Mouse (Mus musculus) embryonic fibroblast, embryonic 13.5 days (primary cell): Measurements from ENCODE around the gene Plcg1. TPM values are rescaled to one million over a fixed set of nuclear protein-coding genes. Genes with fewer than 3 reads are reported as not detected.

Source experiments
- H3K27ac ChIP-seq: 2 replicates; pipeline ENCODE4 v1.5.1; 2012; ENCODE audit warnings: low read length, control low read depth, inconsistent platforms; ENCODE audit not compliant: insufficient read depth
- H3K4me1 ChIP-seq: 2 replicates; pipeline ENCODE4 v1.6.1; 2011; ENCODE audit warnings: low read length; ENCODE audit not compliant: control insufficient read depth, insufficient read depth
- H3K4me3 ChIP-seq: 2 replicates; pipeline ENCODE4 v1.5.1; 2011; ENCODE audit warnings: mild to moderate bottlenecking, control low read depth, low read length; ENCODE audit not compliant: insufficient read depth
- CTCF ChIP-seq: IDR thresholded peaks from 2 replicates; pipeline ENCODE4 v1.5.1; 2011; ENCODE audit warnings: mild to moderate bottlenecking, control low read depth, low read length, moderate library complexity, borderline replicate concordance; ENCODE audit not compliant: insufficient read depth
- POLR2A ChIP-seq: IDR thresholded peaks from 2 replicates; pipeline ENCODE4 v1.6.1; 2011; ENCODE audit warnings: low read depth, mild to moderate bottlenecking, control low read depth, low read length, moderate library complexity
- polyA plus RNA-seq: library from polyadenylated mRNA; stranded (reverse); fragments of >200 nt; gene quantifications from 2 replicates; pipeline ENCODE4 v1.2.4, GENCODE M21; 2011; ENCODE audit warnings: low read depth; ENCODE audit not compliant: missing spikeins, insufficient read length

Plcg1 gene
- polyA plus RNA-seq, 1 experiment, result 59.7 TPM

DNA sequence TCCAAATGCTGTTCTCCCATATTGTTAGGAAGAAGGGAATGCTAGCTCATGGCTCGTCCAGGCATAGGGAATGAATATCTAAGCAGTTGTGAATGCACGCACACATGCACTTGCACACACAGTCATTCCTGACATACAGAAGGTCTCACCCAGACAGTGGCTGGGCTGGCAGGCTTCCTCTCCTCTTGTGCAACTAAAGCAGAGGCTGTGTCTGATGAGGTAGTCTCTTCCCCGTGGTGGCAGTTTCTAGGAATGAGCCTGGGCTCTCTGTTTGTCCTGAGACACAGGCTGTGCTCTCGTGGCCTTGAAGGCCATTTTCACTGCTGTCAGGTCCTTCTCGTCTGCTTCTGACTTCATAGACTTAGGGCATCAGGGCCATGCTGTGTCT, 13.7 kb downstream of the Plcg1 start:
- H3K4me1 ChIP-seq, result no peaks in the 10 kb centered on the region
- H3K27ac ChIP-seq, result no peak overlapping the region
- TF ChIP-seq CTCF (no peak), POLR2A (no peak)
- no peak overlapping the region for H3K4me3 ChIP-seq

DNA sequence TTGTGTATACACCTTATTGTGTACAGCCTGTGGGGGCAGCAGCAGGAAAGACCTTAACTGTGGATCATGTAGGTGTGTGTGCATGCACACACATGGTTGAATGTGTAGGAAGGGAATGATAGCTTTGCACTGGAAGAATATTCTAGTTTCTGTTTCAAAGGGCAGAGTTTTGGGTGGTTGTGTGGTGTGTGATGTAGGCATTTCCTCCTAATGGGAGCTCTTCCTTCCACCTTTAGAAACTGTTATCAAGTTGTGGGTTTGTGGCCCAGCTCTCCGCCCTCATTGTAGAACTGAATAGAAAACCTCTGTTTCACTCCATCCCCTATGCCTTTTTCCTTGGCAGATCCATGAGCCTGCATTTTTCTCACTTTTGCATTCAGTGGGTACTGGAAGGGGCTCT, 14.4 kb downstream of the Plcg1 start:
- no peaks in the 10 kb centered on the region for H3K4me1 ChIP-seq
- no peak overlapping the region for H3K4me3 ChIP-seq
- H3K27ac ChIP-seq, result no peak overlapping the region
- no peak for TF ChIP-seq POLR2A
- TF ChIP-seq CTCF, result no peak

DNA sequence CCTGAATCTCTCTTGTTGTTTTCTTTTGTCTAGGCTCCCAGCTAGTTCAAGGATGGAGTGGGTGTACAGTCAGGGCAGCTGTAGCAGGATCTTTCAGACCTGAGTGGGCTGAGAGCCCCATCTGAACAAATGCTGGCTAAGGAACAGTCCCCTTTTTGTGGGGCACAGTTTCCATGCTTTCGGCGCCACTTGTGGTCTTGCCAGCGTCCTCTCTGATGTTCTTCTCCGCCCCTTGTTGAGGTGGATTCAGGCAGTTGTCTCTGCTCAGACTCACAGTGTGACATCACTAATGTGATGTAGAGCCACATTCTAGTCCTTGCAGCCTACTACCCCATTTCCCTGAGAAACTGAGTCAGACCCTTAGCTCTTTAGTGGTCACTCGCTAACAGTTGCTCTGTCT, 15.5 kb downstream of the Plcg1 start:
- Histone ChIP-seq H3K4me1 (no peaks in the 10 kb centered on the region), H3K4me3 (no peak overlapping the region), H3K27ac (no peak overlapping the region)
- TF ChIP-seq POLR2A, result no peak

DNA sequence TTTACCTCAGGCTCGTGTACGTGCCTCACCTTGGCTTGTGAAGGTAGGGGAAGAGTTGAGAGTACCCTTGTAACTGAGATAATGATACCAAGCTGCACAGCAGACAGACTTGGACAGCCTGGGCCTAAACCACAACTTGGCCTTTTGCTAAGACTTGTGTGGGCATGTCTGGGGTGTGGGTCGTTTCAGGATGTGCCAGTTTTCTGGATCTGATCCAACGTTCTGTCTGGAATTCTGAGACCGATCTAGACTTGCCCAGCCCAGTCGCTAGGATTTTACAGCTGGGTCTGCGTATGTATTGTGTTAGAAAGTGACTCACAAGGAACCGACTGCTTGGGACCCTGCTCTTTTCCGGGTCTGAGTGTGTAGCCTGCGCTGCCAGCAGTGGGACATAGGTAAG, 16.0 kb downstream of the Plcg1 start:
- no peak for TF ChIP-seq CTCF
- no peak for TF ChIP-seq POLR2A
- no peak overlapping the region for H3K4me3 ChIP-seq
- H3K4me1 ChIP-seq, result no peaks in the 10 kb centered on the region
- H3K27ac ChIP-seq, result no peak overlapping the region

DNA sequence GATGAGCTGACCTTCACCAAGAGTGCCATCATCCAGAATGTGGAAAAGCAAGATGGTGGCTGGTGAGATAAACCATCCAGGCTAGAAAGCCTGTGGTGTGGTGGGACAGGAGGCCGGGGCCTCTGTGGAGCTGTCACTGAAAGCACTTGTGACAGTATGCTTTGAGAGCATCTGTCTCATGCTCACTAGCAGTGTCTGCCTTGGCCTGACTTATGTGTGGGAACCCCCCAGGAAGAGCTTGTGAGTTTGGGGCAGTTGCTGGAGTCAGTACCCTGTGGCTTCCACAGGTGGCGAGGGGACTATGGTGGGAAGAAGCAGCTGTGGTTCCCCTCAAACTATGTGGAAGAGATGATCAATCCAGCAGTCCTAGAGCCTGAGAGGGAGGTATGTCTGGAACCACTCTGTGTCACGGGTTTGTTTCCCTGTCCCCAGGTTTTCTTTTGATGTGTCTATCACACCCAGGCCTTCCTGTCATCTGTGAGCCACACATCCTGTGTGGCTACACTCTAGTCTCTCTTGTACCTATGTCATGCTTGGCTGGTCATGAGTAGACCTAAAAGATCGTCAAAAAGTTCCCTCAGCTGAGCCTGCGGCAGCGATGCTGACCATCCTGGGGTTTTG, 25.6 kb downstream of the Plcg1 start:
- Histone ChIP-seq H3K27ac (no peak overlapping the region), H3K4me1 (no peaks in the 10 kb centered on the region), H3K4me3 (no peak overlapping the region)
- TF ChIP-seq CTCF, result no peak
- no peak for TF ChIP-seq POLR2A

DNA sequence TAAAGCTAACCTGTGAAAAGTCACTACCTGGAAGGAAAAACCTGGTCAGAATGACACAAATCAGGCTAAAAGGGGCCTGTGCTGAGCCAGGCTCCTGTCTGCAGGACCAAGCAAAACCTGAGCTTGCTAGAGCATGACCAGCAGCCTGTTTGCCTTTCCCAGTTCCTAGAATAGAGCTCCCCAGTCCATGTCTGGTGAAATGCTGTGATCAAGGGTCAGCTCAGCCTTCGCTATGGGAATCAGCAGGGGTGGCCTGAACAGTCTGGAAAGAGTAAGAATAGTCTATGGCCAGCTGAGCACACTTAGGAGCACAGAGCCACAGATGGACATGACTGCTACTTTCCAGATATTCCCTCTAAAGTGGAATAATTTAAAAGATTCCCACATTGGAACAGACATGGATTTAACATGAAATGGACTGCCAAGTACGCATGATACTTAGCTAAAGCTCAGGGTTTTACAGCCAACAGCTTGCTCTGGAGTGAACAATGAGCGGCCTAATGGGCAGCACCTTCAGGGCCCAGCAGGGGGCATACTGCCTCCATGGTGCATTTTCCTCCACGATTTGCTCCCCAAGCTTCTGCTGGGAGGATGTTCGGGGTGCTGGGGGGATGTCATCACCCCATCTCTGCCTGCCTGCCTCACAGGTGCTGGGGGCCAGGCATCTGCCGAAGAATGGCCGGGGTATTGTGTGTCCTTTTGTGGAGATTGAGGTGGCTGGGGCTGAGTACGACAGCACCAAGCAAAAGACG, 29.5 kb downstream of the Plcg1 start:
- H3K4me3 ChIP-seq, result no peak overlapping the region
- no peak overlapping the region for H3K27ac ChIP-seq
- TF ChIP-seq CTCF (peak; percentile 44; the same call in 1 of the 2 replicates), POLR2A (no peak)
- no peaks in the 10 kb centered on the region for H3K4me1 ChIP-seq

DNA sequence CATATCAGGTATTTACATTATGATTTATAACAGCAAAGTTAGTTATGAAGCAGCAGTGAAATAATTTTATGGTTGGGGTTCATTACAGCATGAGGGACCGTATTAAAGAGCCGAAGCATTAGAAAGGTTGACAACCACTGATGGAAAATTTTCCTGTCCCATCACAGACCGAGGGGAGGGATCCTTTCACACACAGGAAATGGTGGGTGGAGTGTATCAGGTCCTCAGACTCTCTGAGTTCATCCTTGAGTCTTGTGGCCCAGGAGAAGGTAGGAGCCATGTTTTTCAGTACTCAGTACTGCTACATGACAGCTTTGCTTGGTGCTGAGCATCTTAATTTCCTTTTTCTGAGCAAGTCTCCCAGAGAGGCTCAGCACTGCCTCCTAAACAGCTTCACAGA, 32.7 kb downstream of the Plcg1 start:
- no peak overlapping the region for H3K27ac ChIP-seq
- no peak overlapping the region for H3K4me3 ChIP-seq
- TF ChIP-seq CTCF, result no peak
- no peak for TF ChIP-seq POLR2A
- no peaks in the 10 kb centered on the region for H3K4me1 ChIP-seq

DNA sequence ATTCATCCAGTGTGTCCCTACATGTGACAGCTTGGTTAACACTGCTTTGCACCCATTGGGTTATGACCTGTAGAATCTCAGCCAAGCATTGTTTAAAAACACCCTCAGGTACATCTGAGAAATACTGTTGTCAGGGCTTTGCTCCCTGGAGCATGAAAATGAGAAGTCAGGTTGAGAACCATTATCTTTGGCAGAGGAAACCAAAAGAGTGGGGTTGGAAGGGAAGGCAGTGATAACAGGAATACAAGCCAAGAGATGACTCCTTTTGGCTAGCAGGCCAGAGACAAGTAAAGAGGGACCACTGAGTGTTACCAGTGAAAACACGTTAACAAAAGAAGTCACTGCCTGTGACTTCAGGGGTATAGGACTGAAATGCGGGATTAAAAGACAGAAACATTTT, 33.3 kb downstream of the Plcg1 start:
- Histone ChIP-seq H3K4me1 (no peaks in the 10 kb centered on the region), H3K4me3 (no peak overlapping the region), H3K27ac (no peak overlapping the region)
- TF ChIP-seq POLR2A, result no peak
- TF ChIP-seq CTCF, result no peak

DNA sequence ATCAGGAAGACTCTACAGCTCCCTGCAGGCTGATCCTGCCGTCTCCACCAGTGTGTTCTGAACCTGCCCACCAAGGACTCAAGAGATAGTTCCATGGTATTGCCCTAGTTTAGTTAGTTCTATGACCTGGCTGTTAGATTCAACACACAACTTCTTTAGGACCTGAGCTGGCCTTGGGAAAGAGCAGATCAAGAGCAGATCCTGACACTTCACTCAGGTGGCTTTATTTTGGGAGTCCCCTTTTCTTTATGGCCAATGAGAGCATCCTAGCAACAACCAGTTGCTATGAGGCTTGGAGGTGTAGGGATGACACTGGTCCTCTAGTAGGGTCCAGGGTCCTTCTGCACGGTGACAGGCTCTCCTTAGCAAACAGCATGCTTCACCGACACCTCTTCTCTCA, 34.0 kb downstream of the Plcg1 start:
- H3K27ac ChIP-seq, result no peak overlapping the region
- H3K4me1 ChIP-seq, result no peaks in the 10 kb centered on the region
- TF ChIP-seq POLR2A, result no peak
- no peak for TF ChIP-seq CTCF
- H3K4me3 ChIP-seq, result no peak overlapping the region

DNA sequence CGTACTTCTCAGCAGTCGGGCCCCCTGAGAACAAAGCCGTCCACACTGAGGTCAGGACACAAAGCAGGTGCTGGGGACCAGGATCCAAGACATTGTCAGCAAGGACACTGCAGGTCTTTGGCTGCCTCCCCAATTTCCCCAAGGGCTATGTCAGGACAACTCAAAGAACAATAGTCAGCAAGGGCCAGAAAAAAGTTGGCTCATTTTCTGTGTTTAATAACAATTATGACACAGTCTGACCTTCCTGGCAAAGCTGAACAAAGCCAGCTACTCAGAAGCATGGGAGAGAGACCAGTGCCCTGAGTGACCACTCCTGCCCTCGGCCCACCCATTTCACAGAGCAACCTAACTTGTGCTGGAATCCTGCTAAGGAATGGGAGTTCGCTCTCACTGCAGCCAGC, 35.3 kb downstream of the Plcg1 start:
- Histone ChIP-seq H3K4me3 (no peak overlapping the region), H3K4me1 (no peaks in the 10 kb centered on the region), H3K27ac (no peak overlapping the region)
- no peak for TF ChIP-seq CTCF
- TF ChIP-seq POLR2A, result no peak

DNA sequence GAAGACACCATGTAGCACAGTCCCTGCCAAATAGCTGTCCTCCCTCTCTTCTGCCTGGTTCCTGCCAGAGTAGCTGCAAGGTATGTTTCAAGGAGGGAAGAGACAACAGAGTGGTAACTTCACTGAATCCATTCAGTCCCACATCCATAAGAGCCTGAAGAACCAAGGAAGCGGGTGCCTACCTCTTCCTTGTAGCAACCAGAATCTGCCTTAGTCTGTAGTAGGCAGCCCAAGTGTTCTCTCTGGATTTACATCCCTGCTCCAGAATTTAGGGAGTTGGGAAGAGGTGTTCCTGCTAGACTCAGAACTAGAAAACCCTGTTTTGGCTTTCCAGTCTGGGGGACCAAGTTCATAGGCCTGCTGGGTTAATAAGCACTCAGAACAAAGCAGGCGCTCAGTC, 36.1 kb downstream of the Plcg1 start:
- Histone ChIP-seq H3K4me1 (no peaks in the 10 kb centered on the region), H3K27ac (no peak overlapping the region), H3K4me3 (no peak overlapping the region)
- TF ChIP-seq POLR2A (no peak), CTCF (no peak)
